Mouse (Mus musculus): ENCODE results near the gene Gm19684. TPM values are rescaled to one million over a fixed set of nuclear protein-coding genes. Genes with fewer than 3 reads are reported as not detected.
"Not testable (repeated sequence)": the region's sequence is repeated elsewhere in the genome, so short reads cannot be mapped to it uniquely, and the experiment has no call there.

The Gm19684 gene
- polyA plus RNA-seq, 1 experiment from 2014 or later: not detected

GRCm38 (mm10) chr17:36128525-36128924, 7.0 kb downstream of the Gm19684 start:
- not testable (repeated sequence) for H3K4me2 ChIP-seq (ENCODE audit: low read length); H3K27me3 ChIP-seq (replicated peaks; ENCODE audit: control insufficient read depth, insufficient read depth, low read length); H3K4me1 ChIP-seq (ENCODE audit: control insufficient read depth, insufficient read depth, low read depth, low read length); ATAC-seq; H3K9ac ChIP-seq (ENCODE audit: low read depth, low read length); H3K9me3 ChIP-seq (ENCODE audit: control insufficient read depth, low read length); H3K36me3 ChIP-seq (ENCODE audit: control insufficient read depth, insufficient read depth, low read length); H3K27ac ChIP-seq (ENCODE audit: low read depth, low read length); H3K4me3 ChIP-seq (ENCODE audit: low read length)
- WGBS: 68% methylated on average over 10 of the region's 13 CpGs

- H3K9me3 ChIP-seq (ENCODE audit: control insufficient read depth, low read length); H3K4me1 ChIP-seq (ENCODE audit: control insufficient read depth, insufficient read depth, low read depth, low read length); H3K4me2 ChIP-seq (ENCODE audit: low read length); H3K36me3 ChIP-seq (ENCODE audit: control insufficient read depth, insufficient read depth, low read length); H3K9ac ChIP-seq (ENCODE audit: low read depth, low read length); H3K27me3 ChIP-seq (replicated peaks; ENCODE audit: control insufficient read depth, insufficient read depth, low read length); ATAC-seq; H3K4me3 ChIP-seq (ENCODE audit: low read length); H3K27ac ChIP-seq (ENCODE audit: low read depth, low read length): not testable (repeated sequence)
- 25% methylated on average over 23 of the region's 28 CpGs for WGBS
Measured at GRCm38 (mm10) chr17:36128968-36129817, 7.7 kb downstream of the Gm19684 start, which contains the start of gene Gm7030. Gene Gm7030, minus strand, starts transcription at chr17:36129425.

GRCm38 (mm10) chr17:36131516-36132265, 10.2 kb downstream of the Gm19684 start:
- no peak overlapping the region for H3K27ac ChIP-seq (ENCODE audit: low read depth, low read length)
- H3K4me3 ChIP-seq (ENCODE audit: low read length): no peak overlapping the region
- H3K36me3 ChIP-seq (ENCODE audit: control insufficient read depth, insufficient read depth, low read length): no peaks in the 10 kb centered on the region
- H3K4me1 ChIP-seq (ENCODE audit: control insufficient read depth, insufficient read depth, low read depth, low read length): no peaks in the 10 kb centered on the region
- no peaks in the 10 kb centered on the region for H3K27me3 ChIP-seq (replicated peaks; ENCODE audit: control insufficient read depth, insufficient read depth, low read length)
- WGBS: 71% methylated on average over 5 of the region's 5 CpGs
- no peak overlapping the region for H3K9ac ChIP-seq (ENCODE audit: low read depth, low read length)
- H3K9me3 ChIP-seq (ENCODE audit: control insufficient read depth, low read length): no peaks in the 10 kb centered on the region
- ATAC-seq: no peak
- no peak overlapping the region for H3K4me2 ChIP-seq (ENCODE audit: low read length)

GRCm38 (mm10) chr17:36135421-36136231, 14.1 kb downstream of the Gm19684 start:
- not testable (repeated sequence) for H3K4me2 ChIP-seq (ENCODE audit: low read length); H3K4me1 ChIP-seq (ENCODE audit: control insufficient read depth, insufficient read depth, low read depth, low read length); H3K27me3 ChIP-seq (replicated peaks; ENCODE audit: control insufficient read depth, insufficient read depth, low read length); ATAC-seq; H3K4me3 ChIP-seq (ENCODE audit: low read length); H3K9me3 ChIP-seq (ENCODE audit: control insufficient read depth, low read length); H3K36me3 ChIP-seq (ENCODE audit: control insufficient read depth, insufficient read depth, low read length); H3K9ac ChIP-seq (ENCODE audit: low read depth, low read length); H3K27ac ChIP-seq (ENCODE audit: low read depth, low read length)

GRCm38 (mm10) chr17:36136299-36136848, 14.9 kb downstream of the Gm19684 start:
- H3K9me3 ChIP-seq (ENCODE audit: control insufficient read depth, low read length); H3K36me3 ChIP-seq (ENCODE audit: control insufficient read depth, insufficient read depth, low read length); H3K27ac ChIP-seq (ENCODE audit: low read depth, low read length); H3K4me1 ChIP-seq (ENCODE audit: control insufficient read depth, insufficient read depth, low read depth, low read length); H3K27me3 ChIP-seq (replicated peaks; ENCODE audit: control insufficient read depth, insufficient read depth, low read length); H3K4me3 ChIP-seq (ENCODE audit: low read length); ATAC-seq; H3K9ac ChIP-seq (ENCODE audit: low read depth, low read length); H3K4me2 ChIP-seq (ENCODE audit: low read length): not testable (repeated sequence)
- WGBS: 82% methylated on average over 1 of the region's 1 CpGs

GRCm38 (mm10) chr17:36145111-36145860, 23.8 kb downstream of the Gm19684 start:
- Histone ChIP-seq H3K36me3 (ENCODE audit: control insufficient read depth, insufficient read depth, low read length) (no peaks in the 10 kb centered on the region), H3K9me3 (ENCODE audit: control insufficient read depth, low read length) (no peaks in the 10 kb centered on the region), H3K4me2 (ENCODE audit: low read length) (peak overlapping the region; percentile 59), H3K27me3 (replicated peaks; ENCODE audit: control insufficient read depth, insufficient read depth, low read length) (peaks cover 35% of the 10 kb centered on the region), H3K4me1 (ENCODE audit: control insufficient read depth, insufficient read depth, low read depth, low read length) (peaks cover 4% of the 10 kb centered on the region; the same call in 1 of the 2 replicates), H3K9ac (ENCODE audit: low read depth, low read length) (0 out of 2 replicates have a peak overlapping the region, but pooled peaks have one; percentile 35), H3K4me3 (ENCODE audit: low read length) (peak overlapping the region; percentile 38), H3K27ac (ENCODE audit: low read depth, low read length) (no peak overlapping the region)
- 3% methylated on average over 72 of the region's 78 CpGs for WGBS
- ATAC-seq: peak; percentile 50; the same call in 1 of the 2 replicates

GRCm38 (mm10) chr17:36145861-36146156, 24.3 kb downstream of the Gm19684 start:
- H3K27me3 ChIP-seq (replicated peaks; ENCODE audit: control insufficient read depth, insufficient read depth, low read length): peaks cover 35% of the 10 kb centered on the region
- WGBS: 8% methylated on average over 13 of the region's 13 CpGs
- H3K27ac ChIP-seq (ENCODE audit: low read depth, low read length); H3K9ac ChIP-seq (ENCODE audit: low read depth, low read length); H3K9me3 ChIP-seq (ENCODE audit: control insufficient read depth, low read length); H3K36me3 ChIP-seq (ENCODE audit: control insufficient read depth, insufficient read depth, low read length); H3K4me1 ChIP-seq (ENCODE audit: control insufficient read depth, insufficient read depth, low read depth, low read length); ATAC-seq: not testable (repeated sequence)
- peak overlapping the region; percentile 59 for H3K4me2 ChIP-seq (ENCODE audit: low read length)
- peak overlapping the region; percentile 38 for H3K4me3 ChIP-seq (ENCODE audit: low read length)

- H3K27me3 ChIP-seq (replicated peaks; ENCODE audit: control insufficient read depth, insufficient read depth, low read length): peaks cover 35% of the 10 kb centered on the region
Measured at GRCm38 (mm10) chr17:36146937-36147336, 25.5 kb downstream of the Gm19684 start.

More at GRCm38 (mm10) chr17:36146937-36147336, 25.5 kb downstream of the Gm19684 start:
- not testable (repeated sequence) for H3K4me2 ChIP-seq (ENCODE audit: low read length); H3K9ac ChIP-seq (ENCODE audit: low read depth, low read length); H3K4me1 ChIP-seq (ENCODE audit: control insufficient read depth, insufficient read depth, low read depth, low read length); H3K9me3 ChIP-seq (ENCODE audit: control insufficient read depth, low read length); H3K36me3 ChIP-seq (ENCODE audit: control insufficient read depth, insufficient read depth, low read length); H3K4me3 ChIP-seq (ENCODE audit: low read length); ATAC-seq; H3K27ac ChIP-seq (ENCODE audit: low read depth, low read length)
- 80% methylated on average over 1 of the region's 1 CpGs for WGBS

Measured in hindbrain, embryonic 16.5 days (tissue).